Mouse (Mus musculus) heart, embryonic 14.5 days (tissue): ENCODE results near the gene Gm49355. TPM values are rescaled to one million over a fixed set of nuclear protein-coding genes. Genes with fewer than 3 reads are reported as not detected.
A peak's percentile ranks its signal among the peaks of the same experiment; 100 is the strongest.
"Not testable (repeated sequence)": the region's sequence is repeated elsewhere in the genome, so short reads cannot be mapped to it uniquely, and the experiment has no call there.

Experiments used
- ATAC-seq: fragments of 200-750 bp; cut with Nextera tagmentation; 2 replicates; pipeline ENCODE4 v1.8.0; 2017; ENCODE audit warnings: low read depth, moderate TSS enrichment; ENCODE audit not compliant: insufficient number of reproducible peaks, insufficient read depth, low FRiP score
- H3K27ac ChIP-seq, 2 experiments: fragments of 200-500 bp in 1 of 2; fragments of 300-500 bp in 1 of 2; sonication (generic) in 1 of 2; replicated peaks in 1 of 2; 2 replicates each; pipeline ENCODE4 v1.5.1; 2012 to 2014; ENCODE audit warnings: low read depth in 2 of 2, low read length in 2 of 2, control low read depth in 1 of 2, mild to moderate bottlenecking in 1 of 2, mixed read lengths in 1 of 2; ENCODE audit not compliant: control insufficient read depth in 1 of 2, insufficient read depth in 1 of 2
- H3K27me3 ChIP-seq: fragments of 300-500 bp; sonication (generic); 2 replicates; pipeline ENCODE4 v1.6.1; 2014; ENCODE audit warnings: mild to moderate bottlenecking, low read length, control low read depth; ENCODE audit not compliant: control insufficient read depth, insufficient read depth
- H3K36me3 ChIP-seq: fragments of 300-500 bp; sonication (generic); 2 replicates; pipeline ENCODE4 v1.6.1; 2014; ENCODE audit warnings: mild to moderate bottlenecking, control low read depth, low read length, mixed read lengths; ENCODE audit not compliant: control insufficient read depth, insufficient read depth
- H3K4me1 ChIP-seq, 2 experiments: fragments of 200-500 bp in 1 of 2; fragments of 300-500 bp in 1 of 2; sonication (generic) in 1 of 2; 2 replicates each; pipeline ENCODE4 v1.6.1; 2012 to 2014; ENCODE audit warnings: low read length in 2 of 2, control low read depth in 1 of 2, mixed read lengths in 1 of 2; ENCODE audit not compliant: control insufficient read depth in 2 of 2, insufficient read depth in 2 of 2
- H3K4me2 ChIP-seq: fragments of 300-500 bp; sonication (generic); 2 replicates; pipeline ENCODE4 v1.6.1; 2014; ENCODE audit warnings: mild to moderate bottlenecking, low read length
- H3K4me3 ChIP-seq, 2 experiments: fragments of 200-500 bp in 1 of 2; fragments of 300-500 bp in 1 of 2; sonication (generic) in 1 of 2; 2 replicates each; pipeline ENCODE4 v1.5.1; 2012 to 2014; ENCODE audit warnings: low read length in 2 of 2, mild to moderate bottlenecking in 2 of 2, control low read depth in 1 of 2, low read depth in 1 of 2, moderate library complexity in 1 of 2; ENCODE audit not compliant: control insufficient read depth in 1 of 2, insufficient read depth in 1 of 2
- H3K9ac ChIP-seq: fragments of 300-500 bp; sonication (generic); 2 replicates; pipeline ENCODE4 v1.6.1; 2014; ENCODE audit warnings: mild to moderate bottlenecking, low read length
- H3K9me3 ChIP-seq: fragments of 300-500 bp; sonication (generic); 2 replicates; pipeline ENCODE4 v1.6.1; 2016; ENCODE audit warnings: low read length, control low read depth; ENCODE audit not compliant: control insufficient read depth
- WGBS: fragments of 180-500 bp; shearing (Covaris S2); extraction: QIAGEN DNeasy Blood & Tissue Kit; methylation state at CpG from one replicate; pipeline ENCODE4 v1.1.7; 2014; 5-methylcytosine and 5-hydroxymethylcytosine counted together
- polyA plus RNA-seq: library from polyadenylated mRNA; unstranded; fragments of >200 nt; fragmentation: Nextera tagmentation; extraction: Ambion mirVana; gene quantifications from 2 replicates; pipeline ENCODE4 v1.2.1, GENCODE M21; 2014

Gene Gm49355
- 0.19 and 0.36 TPM in 2 replicates for polyA plus RNA-seq

DNA sequence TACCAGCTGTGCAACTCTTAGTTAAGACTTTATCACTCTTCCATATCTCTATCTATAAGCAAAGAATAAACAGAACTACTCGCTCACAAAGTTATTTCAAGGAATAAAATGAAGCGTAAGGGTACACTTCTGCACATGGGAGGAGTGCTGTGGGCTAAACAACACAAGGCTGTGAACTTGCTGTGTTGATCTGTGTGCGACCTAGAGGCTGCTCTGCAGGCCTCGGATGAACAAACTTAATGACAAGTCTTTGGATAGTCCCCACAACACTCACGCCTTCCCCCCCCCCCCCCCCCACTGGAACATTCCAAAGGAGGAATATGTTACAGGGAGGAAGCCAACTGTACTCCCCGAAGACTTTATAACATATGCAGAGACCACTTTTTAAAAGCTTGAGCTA is at the start of gene Gm49355:
Gene Gm49355 (plus strand): TSS at position 336 of the 400 bp plus-strand sequence.
- H3K27ac ChIP-seq = peak within 1 kb of the TSS; percentile 86 to 98
- 0 out of 4 replicates have a peak, but pooled peaks cover 0 to 3% of the 10 kb centered on the region in 2 experiments for H3K4me1 ChIP-seq
- ATAC-seq = no peak
- peak within 1 kb of the TSS; percentile 85 for H3K4me2 ChIP-seq
- H3K36me3 ChIP-seq = no peaks in the 10 kb centered on the region
- H3K4me3 ChIP-seq = peak within 1 kb of the TSS; percentile 73 to 91
- H3K27me3 ChIP-seq = peaks cover 6% of the 10 kb centered on the region; the same call in 1 of the 2 replicates
- peak within 1 kb of the TSS; percentile 94 for H3K9ac ChIP-seq
- no peaks in the 10 kb centered on the region for H3K9me3 ChIP-seq
- 79% methylated on average over 6 of the region's 6 CpGs for WGBS

DNA sequence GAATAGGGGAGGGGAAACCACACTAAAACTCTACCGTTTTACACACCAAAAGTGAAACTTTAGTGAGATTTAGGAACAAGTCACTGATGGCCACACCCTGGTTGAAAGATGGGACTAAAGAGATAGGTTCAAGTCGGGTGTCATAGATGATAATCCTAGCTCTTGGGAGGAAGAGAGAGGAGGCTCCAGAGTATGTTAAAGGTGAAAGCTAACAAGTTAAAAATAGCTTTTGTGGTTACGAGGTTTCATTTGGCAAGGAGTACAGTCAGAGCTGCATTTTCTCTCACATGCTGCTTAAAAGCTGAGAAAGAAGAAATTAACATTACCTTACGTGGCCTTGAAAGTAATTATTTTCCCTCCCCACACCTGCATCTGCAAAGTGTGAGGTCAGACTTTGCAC is 40.0 kb upstream of the Gm49355 start:
- no peaks in the 10 kb centered on the region for H3K27me3 ChIP-seq
- H3K9me3 ChIP-seq = no peaks in the 10 kb centered on the region
- no peaks in the 10 kb centered on the region for H3K36me3 ChIP-seq
- ATAC-seq = no peak
- H3K4me3 ChIP-seq = no peak overlapping the region
- H3K9ac ChIP-seq = no peak overlapping the region
- WGBS = 48% methylated on average over 4 of the region's 4 CpGs
- no peak overlapping the region; the same call in 1 of the 2 replicates for H3K4me2 ChIP-seq
- H3K27ac ChIP-seq = no peak overlapping the region
- no peaks in the 10 kb centered on the region for H3K4me1 ChIP-seq

DNA sequence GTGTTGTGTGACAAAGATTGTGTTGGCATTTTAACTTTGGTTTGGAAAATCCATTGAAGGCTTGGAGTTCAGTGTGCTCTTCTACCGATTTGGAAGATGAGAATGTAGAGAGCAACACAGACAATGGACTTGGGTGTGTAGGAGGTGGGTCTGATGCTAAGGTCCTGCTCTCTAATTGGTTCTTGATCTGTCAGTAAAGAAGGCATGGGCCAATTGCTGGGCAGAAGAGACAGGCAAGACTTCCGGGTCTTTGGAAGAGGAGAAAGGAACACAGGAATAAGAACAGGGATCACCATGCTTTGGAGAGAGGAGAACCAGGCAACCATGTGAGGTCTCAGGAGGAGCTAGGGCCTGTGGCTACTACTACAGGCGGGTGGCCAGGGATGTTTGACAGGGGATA is 7.7 kb upstream of the Gm49355 start:
- Histone ChIP-seq H3K36me3 (no peaks in the 10 kb centered on the region), H3K4me1 (no peaks in the 10 kb centered on the region), H3K4me3 (no peak overlapping the region), H3K4me2 (no peak overlapping the region), H3K9ac (no peak overlapping the region), H3K27ac (no peak overlapping the region), H3K9me3 (no peaks in the 10 kb centered on the region), H3K27me3 (no peaks in the 10 kb centered on the region)
- ATAC-seq = no peak
- 61% methylated on average over 3 of the region's 3 CpGs for WGBS

DNA sequence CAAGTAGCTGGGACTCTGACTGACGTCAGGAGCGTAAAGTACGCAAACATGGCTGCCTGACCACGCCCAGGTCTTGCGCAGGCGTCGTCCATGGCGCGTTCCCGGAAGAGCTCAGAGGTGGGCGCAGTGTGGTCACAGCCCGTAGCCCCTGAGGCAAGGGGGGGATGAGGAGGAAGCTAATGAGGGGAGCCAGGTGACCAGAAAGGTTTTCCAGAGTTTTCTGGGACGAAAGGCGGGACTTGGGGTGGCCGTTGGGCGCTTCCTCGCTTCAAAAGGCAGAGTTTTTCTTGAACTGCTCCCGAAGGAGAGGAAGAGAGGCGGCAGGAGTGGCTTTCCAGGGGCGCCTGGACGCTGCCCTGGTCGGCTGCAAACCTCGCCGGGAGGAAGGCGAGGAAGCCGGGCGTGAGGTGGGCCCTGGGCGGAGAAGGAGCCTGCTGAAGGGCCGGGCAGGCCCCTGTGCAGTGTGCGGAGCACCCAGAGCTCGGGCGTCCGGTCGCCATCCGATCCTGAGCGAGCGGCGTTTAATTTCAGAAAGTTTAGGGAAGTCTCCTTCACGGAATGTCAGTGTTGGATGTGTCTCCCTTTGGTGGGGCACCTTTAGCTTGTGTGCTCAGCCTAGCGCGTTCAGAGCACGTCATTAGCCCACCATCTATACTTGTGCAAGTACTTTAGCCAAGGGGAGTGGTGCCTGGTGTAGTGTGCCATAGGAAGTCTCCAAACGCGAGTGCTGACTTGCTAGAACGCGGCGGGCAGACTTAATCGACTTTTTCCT is 551 bp downstream of the Gm49355 start, which contains the start of gene 3830406C13Rik:
Gene 3830406C13Rik (plus strand): TSS at position 33 of the 772 bp plus-strand sequence.
- WGBS = under 1% methylated on average over 48 of the region's 48 CpGs
- Histone ChIP-seq H3K4me1 (0 out of 4 replicates have a peak, but pooled peaks cover 0 to 3% of the 10 kb centered on the region in 2 experiments), H3K4me3 (peak within 1 kb of the TSS; percentile 73 to 91), H3K27me3 (peaks cover 6% of the 10 kb centered on the region; the same call in 1 of the 2 replicates), H3K36me3 (peaks cover 4% of the 10 kb centered on the region; the same call in 1 of the 2 replicates), H3K4me2 (peak within 1 kb of the TSS; percentile 85), H3K27ac (peak within 1 kb of the TSS; percentile 86 to 98), H3K9me3 (no peaks in the 10 kb centered on the region), H3K9ac (peak within 1 kb of the TSS; percentile 94)
- ATAC-seq = peak; percentile 96

DNA sequence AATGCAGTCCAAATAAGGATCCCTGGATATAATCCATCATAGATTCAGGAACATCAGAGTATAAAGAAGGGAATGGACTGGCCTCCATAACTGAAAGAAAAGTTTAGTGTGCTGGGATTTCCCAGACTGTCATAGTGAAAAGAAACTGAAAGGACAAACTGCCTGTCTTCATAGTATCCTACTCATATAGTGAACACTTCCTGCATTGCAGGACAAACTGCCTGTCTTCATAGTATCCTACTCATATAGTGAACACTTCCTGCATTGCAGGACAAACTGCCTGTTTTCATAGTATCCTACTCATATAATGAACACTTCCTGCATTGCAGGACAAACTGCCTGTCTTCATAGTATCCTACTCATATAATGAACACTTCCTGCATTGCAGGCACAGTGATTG is 6.0 kb downstream of the Gm49355 start:
- not testable (repeated sequence) for ATAC-seq, H3K4me2 ChIP-seq, H3K4me1 ChIP-seq, H3K9me3 ChIP-seq, H3K27ac ChIP-seq, H3K9ac ChIP-seq, H3K4me3 ChIP-seq, H3K27me3 ChIP-seq
- peaks cover 27% of the 10 kb centered on the region for H3K36me3 ChIP-seq

DNA sequence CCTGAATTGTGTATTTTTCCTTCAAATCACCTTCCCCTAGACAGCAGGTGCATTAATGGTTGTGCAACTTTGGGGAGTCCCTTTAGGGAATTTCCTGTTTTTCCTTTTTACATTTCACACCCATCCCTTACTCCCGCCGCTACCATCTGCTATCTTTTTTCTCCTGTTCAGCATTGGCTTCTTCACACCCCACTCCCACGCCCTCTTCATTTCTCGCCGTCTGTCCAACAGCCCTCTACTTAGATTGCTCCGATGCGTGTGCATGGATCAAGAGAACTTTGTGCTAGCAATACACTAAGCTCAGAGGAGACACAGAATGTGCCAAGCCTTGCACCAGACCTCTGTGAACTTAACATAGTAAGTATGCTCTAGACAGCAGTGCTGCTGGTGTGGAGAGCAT is 12.6 kb downstream of the Gm49355 start:
- Histone ChIP-seq H3K27me3 (no peaks in the 10 kb centered on the region), H3K4me3 (no peak overlapping the region), H3K27ac (no peak overlapping the region), H3K4me2 (no peak overlapping the region), H3K36me3 (peaks cover 45% of the 10 kb centered on the region), H3K4me1 (no peaks in the 10 kb centered on the region), H3K9me3 (no peaks in the 10 kb centered on the region), H3K9ac (no peak overlapping the region)
- ATAC-seq = no peak
- WGBS = 82% methylated on average over 7 of the region's 7 CpGs

DNA sequence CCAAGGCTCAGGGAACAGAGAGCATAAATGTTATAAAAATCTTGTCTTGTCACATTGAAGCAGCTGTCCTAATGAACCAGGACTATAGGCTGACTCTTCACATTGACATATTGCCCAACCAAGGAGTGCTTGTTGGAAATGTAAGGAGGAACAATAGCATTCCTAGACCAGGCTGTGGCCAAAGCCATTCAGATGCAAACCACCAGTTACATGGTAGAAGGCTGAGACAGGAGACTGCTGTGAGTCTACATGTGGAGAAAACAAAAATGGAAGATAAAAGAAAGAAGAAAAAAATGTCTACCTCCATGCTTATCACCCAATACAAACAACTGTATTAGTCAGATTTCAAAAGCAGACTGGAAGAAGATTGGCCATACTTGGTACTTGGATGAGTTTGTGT is 15.4 kb downstream of the Gm49355 start:
- H3K9ac ChIP-seq = no peak overlapping the region
- no peak for ATAC-seq

More for the DNA sequence above, 15.4 kb downstream of the Gm49355 start:
- no peak overlapping the region for H3K4me2 ChIP-seq
- no peaks in the 10 kb centered on the region for H3K9me3 ChIP-seq
- H3K27ac ChIP-seq = no peak overlapping the region
- H3K27me3 ChIP-seq = no peaks in the 10 kb centered on the region
- no peaks in the 10 kb centered on the region for H3K4me1 ChIP-seq
- H3K4me3 ChIP-seq = no peak overlapping the region
- peaks cover 40% of the 10 kb centered on the region for H3K36me3 ChIP-seq
